Mouse (Mus musculus) MN1 (cell line): Measurements from ENCODE around the gene Igsf23.
"Not testable (repeated sequence)": the region's sequence is repeated elsewhere in the genome, so short reads cannot be mapped to it uniquely, and the experiment has no call there.

ENCODE experiments used
- DNase-seq: peaks from one replicate; pipeline ENCODE4 v3.0.0-alpha.2; 2016; ENCODE audit warnings: low spot score

The Igsf23 gene

DNA sequence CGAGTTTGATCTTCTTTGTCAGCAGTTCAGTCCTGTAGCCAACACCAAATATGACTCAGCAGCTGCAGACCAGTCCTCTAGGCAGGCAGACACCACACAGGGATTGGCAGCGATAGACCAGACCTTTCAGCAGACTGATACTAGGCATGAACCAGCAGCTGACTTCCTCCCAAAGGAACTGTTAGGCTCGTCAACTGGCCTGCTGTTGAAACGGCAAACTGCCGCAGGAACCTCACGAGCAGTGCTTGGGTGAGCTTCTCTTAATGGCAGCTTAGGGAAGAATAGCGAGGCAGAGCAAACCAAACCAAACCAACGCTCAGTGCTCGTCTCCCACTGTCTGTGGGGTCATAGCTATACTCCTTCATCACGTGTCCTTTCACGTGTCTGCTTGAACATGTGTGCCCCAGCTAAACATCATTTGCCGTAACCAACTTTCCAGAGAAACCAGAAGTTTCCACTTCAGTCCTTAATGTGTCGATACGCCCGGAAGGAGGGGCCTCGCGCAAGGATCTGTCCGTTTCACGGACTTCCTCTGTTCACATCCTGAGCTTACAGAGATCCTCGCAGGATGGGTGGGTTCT is 15.3 kb downstream of the Igsf23 start:
- DNase-seq, result no peak

DNA sequence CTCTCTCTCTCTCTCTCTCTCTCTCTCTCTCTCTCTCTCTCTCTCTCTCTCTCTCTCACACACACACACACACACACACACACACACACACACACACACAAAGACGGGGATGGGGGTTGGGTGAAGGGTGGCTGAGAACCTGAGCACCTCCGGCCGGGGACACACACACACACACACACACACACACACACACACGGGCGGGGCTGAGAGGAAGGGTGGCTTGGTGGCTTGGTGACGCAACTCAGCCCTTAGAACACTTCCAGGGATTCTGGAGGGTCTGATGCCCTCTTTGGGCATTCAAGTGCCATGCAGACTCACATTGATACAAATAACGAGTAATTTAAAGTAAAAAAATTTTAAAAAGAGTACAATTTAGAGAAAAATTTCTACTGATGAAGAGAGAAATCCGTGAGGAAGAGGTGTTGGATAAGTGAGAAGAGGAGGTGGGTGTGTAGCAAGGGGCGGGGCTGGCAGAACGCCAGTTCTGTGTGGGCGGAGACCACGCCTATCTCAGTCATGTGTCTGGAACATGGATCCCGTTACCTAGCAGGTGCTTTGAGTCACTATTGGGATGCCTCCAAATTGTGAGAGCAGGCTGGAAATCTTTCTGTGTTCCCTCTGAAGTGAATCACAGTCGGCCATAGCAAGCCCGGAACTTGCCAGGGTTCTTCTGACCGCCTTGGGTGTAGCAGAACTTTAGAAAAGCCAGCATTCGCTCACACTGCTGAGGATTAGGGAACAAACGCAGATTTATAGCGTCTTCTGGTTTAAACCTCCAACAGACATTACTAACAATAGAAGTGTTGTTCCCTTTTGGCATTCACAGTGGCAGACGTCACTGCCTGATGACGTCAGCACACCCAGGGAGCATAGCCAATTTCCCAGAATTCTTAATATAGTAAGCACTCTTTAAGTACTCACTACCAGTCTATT is 17.4 kb downstream of the Igsf23 start:
- peak; percentile 78 for DNase-seq

DNA sequence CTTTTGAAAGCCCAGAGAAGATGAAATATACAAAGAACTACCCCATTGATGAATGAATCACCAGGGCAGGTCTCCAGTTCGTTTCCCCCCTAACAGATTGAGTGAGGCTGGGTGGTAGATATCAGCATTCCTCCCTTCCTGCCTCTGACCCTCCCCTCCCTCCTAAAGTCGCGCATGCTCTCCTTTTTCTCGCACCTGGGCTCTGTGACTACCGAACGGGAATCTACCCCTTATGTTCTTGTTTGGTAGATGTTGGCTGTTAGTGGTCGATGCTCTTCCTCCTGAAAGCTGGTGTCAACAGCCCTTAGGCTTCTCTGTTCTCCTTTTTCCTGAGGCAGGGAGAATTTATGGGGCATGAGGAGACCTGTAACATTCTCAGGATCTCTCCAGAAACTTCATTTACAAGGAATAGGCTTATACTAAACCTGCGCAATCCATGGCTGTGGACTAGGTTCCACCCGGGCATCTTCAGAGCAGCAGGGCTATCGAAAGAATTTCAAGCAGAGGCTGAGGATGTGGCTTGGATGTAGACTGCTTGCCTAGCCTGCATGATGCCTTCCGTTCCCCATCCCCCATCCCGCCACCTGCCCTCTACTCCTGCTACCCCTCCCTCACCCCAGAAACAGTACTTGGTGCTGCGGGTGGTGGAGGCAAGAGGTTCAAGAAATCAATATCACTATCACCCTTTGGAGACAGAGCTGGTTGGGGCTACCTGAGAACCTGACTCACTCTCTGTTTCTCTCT is 18.3 kb downstream of the Igsf23 start:
- no peak for DNase-seq

DNA sequence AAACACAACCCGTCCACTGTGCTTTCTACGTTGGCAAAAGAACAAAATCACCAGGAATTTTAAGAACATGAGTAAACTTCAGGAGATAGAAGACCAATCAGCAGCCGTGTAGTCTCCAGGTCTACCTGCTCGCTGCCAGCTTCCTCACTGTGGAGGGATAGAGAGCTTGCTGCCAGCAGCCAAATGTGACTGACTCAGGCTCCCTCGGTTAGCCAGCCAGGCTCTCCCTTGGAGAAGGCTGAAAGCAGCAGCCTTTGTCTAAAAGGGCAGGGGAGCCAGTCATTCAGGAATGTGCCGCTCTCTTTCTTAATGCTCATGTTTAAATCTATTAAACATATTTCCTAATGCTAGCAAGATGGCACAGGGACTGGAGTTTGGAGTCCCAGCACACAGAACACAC is 20.1 kb downstream of the Igsf23 start:
- DNase-seq, result not testable (repeated sequence)

DNA sequence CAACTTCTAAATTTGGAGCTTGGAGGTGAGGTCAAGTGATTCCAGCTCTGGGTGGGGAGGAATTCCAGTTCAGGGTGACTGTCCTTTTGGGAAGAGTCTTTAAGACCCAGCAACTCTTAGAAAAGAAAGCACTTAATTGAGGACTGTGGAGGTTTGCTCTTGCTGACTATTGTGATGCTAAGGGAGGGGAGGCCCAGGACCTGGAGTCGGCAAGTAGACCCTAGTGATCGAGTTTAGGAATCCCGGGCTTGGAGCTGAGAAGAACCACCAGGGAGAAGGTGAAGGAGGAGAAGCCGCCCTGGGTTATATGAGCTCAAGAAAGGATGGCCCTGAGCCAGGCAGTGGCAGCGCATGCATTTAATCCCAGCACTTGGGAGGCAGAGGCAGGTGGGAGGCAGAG is 22.1 kb downstream of the Igsf23 start:
- no peak for DNase-seq

DNA sequence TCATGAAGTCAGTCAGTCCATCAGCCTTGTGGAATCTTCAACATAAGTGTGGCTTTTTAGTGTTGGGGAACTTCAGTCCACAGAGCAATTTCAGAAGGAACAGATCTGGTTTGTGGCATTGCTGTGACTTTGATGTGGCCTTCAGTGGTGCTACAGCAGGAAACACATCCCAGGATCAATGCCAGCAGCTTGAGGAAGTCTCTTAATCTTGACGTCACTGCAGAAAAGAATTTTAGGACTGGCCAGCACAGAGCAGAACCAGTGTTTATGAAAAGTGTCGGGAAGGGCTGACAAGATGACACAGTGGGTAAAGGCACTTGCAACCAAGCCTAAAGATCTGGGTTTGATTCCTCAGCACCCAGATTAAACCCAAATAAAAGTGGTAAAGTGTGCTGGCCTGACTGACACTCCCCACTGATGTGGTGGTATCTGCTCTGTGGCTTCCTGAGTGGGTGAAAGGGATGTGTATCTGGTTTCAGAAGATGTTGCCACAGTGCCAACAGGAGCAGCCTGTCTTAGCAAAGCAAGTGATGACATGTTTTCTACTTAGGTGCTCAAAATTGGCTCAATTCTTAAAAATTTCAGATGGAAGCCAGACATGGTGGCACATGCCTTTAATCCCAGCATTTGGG is 23.6 kb downstream of the Igsf23 start:
- DNase-seq, result no peak

DNA sequence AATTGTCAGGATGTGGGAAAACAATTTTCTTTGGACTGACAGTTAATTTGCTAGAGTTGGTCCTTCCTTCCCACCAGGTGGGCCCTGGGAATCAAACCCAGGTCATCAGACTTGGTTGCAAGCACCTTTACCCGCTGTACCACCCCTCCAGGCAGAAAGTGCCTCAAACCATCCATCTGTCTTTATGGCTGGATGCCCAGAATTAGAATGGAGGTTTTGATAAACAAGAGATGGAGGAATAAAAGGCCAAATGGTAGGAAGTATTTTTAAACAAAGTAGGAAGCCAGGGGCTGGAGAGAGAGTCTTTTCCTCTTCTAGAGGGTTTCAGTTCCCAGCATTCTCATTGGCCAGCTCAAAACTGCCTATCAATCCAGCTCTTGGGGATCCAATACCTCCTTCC is 25.2 kb downstream of the Igsf23 start:
- DNase-seq, result no peak

DNA sequence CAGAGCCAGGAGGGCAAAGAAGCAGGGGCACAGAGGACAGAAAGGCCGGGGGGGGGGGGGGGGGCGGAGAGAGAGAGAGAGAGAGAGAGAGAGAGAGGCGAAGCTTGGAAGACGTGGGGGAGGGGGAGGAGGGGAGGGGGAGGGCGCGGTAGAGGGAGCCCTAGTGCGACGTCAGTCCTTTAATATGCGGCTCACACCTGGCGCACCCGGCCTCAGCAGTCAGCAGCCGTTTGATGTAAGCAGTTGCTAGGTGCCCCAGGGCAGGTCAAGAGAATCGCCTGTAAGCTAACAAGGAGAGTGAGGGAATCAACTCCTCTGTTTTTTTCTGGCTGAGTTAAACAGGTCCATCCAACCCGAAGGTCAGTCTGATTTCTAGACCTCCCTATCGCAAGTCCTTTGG is 26.8 kb downstream of the Igsf23 start:
- DNase-seq, result no peak

DNA sequence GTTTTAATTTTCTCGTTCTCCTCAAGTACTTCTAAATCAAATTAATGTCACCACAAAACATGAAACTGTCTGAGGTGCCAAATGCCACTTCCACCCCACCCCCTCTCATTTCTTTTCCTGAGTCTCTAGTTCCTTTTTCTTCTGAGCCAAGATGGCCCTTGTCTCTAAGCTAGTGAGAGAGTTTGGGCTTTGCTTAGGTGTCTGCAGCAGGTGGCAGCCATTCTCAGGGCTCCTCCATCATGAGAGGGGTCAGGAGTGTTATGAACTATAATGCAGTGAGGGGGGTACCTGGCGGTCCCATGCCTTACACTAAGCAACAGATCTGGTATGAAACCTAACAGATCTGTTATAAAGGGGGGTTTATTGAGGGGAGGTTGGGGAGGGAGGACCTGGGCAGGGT is 27.2 kb downstream of the Igsf23 start:
- no peak for DNase-seq

DNA sequence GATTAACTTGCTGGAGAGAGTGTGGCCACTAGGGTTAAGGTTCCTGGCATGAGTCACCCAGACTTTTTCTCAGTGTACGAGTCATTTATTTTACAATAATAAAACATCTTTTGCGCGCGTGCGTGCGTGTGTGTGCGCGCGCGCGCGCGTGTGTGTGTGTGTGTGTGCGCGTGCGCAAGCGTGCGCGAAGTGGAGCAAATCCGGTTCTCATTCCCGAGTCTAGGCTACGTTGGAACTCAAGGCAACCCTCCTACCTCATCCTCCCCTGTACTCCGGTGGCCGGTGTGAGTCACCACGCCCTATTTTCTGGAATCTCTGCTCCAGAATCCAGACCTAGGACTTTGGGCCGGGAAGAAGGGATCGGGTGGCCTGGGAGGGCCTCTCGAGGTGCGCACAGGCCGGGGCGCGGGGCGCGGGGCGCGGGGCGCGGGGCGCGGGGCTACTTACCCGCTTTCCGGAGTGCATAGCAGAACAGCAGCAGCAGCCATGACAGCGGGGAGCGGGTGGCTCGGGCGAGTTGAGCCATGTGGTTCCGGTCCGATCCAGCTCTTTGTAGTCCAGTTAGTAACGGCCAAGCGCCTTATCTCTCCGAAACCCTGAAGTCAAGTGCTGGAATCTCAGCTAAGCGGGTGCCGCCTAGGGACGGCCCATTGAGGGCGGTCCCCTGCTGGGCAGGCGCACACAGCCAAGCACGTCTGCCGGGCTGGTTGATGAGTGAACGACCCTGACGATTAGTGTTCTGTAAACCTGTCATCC is 29.9 kb downstream of the Igsf23 start, which contains the start of gene Pvr:
Pvr (minus strand) TSS at position 655 of the 756 bp plus-strand sequence.
- DNase-seq, result peak; percentile 43

DNA sequence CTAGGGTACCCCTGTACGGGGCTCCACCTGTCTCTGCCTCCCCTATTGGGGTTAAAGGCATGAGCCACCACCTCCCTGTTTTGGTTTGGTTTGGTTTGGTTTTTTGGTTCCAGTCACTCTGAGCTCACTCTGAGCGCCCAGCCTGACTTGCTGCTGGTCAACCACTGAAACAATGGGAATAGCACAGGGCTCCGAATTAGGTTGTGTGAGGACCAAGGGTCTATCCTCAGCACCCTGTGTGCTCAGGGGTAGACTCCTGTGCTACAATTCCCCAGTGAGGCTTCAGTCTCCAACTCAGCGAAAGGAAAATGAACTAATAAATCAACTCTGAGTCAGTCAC is 30.4 kb downstream of the Igsf23 start:
- no peak for DNase-seq

DNA sequence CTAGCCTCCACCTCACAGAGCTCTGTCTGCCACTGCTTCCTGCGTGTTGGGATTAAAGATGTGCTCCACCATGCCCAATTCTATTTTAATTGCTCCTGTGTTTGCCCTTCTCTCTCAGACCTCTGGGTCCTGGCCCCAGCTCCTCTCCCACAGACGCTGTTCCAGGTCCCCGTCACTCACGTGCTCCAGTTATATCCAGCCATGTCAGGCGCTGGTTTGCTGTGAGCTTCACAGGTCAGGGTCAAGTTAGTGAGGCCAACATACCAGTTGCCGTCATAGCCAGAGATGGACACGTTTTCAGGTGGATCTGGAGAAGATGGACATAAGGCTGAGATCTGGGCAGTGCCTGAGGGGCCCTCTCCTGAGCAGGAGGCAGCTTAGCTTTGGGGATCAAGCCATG is 36.0 kb downstream of the Igsf23 start:
- no peak for DNase-seq

DNA sequence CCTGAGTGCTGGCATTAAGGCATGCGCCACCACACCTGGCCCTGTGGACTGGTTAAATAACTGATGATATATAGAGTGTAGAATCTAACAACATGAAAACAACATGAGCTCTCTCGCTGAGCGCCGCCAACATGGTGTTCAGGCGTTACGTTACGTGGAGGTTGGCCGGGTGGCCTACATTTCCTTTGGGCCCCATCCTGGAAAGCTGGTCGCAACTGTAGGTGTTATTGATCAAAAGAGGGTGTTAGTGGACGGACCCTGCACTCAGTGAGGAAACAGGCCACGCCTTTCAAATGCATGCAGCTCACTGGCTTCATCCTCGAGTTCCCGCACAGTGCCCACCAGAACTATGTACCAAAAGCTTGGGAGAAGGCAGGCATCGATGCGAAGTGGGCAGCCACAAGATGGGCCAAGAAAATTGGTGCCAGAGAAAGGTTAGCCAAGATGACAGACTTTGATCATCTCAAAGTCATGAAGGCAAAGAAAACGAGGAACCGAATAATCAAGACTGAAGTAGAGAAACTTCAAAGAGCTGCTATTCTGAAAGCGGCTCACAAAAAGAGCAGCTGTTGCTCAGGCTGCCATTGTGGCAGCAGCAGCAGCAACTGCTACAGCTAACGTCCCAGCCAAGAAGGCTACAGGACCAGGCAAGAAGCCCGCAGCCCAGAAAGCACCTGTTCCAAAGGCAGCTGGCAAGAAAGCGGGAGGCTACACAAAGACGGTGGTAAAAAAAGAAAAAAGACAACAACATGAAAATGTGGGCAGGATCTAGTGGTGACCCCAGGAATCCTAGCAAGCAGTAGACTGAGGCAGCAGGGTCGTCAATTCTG is 38.6 kb downstream of the Igsf23 start:
- no peak for DNase-seq

DNA sequence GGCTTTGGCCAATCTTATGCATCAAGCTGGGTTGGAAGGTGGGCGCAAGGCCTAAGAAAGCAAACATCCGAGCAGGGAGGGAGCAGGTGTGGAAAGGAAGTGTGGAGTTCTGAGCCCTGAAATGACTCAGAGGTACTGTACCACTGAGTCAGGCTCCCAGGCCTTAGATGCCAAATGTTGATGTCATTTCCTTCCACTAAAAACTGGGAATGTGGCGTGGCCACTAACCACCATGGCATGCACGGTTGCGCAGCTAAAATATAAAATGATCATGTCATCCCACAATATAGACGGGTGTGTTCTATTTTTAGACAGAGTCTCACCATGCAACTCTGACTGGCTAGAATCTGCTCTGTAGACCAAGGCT is 39.3 kb downstream of the Igsf23 start:
- DNase-seq, result no peak

DNA sequence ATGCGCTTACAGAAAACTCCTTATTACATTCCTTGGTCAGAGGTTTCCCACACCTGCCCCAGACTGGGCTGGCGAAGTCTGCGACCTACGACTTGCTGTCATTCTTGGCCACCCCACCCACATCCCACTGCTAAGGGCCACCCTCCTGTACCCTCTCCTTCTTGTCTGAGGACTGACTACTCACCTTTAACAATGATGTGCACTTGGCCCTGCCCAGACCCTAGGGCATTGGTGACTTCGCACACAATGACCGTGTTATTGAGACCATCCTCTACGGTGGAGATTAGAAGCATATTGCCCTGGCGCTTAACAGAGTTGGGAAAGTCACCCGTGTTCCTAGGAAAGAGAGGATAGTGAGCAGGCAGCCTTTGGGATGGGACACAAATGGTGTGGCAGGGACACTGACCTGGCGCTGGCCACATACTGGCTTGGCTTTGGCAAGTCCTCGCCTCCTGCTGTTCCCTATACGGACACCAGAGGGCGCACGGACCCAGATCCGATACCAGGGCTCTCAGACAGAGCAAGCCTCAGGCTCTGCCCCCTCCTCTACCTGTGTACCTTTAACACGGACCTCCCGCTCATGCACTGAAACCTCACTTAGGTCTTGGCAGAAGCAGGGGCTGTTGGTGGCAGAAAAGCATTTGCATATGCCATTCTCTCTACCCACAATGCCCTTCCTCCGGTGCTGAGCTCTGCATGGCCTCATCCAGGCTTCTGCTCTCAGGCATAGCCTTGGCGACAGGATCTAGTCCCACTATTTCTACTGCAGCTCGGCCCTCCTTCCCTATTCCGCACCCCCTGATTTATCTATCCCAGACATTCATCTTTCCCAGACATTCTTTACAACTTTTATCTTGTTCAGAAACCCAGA is 39.9 kb downstream of the Igsf23 start:
- DNase-seq, result peak; percentile 49

DNA sequence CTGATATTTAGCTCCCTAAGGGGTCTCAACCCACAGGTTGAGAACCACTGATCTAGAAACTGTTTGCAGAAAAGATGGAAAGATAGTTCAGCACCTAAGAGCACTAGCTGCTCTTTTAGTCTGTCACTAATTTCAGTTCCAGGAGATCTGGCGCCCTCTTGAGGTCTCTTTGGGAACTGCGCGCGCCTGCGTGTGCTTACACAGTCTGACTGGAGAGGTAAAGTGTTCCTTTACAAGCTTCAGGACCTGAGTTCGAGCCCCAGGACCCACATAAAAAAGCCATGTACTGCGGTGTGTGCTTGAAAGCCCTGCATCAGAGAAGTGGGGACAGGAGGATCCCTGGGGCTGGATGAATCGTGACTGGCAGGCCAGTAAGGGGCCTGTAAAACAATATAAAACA is 60.7 kb downstream of the Igsf23 start:
- peak; percentile 8 for DNase-seq

DNA sequence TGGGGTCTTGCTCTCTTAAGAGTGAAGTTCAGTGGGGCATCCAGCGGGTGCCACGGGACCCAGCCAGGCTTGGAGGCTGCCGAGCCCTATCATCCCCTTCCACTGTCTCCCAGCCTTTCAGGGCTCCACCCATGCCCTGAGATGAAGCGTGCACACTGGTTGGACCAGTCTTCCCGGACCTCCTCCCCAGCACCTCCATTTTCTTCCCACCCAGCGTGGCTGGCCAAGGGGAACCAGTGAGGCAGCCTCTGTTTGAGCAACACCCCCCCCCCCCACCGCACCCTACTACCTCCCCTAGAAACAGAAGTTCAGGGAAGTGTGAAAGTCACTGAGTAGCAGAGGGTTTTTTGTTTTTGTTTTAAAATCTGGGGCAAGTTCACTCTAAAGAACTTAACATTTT is 62.7 kb downstream of the Igsf23 start, which contains the start of gene Ceacam19:
Ceacam19 (minus strand) TSS at position 117 of the 400 bp plus-strand sequence.
- DNase-seq, result no peak
